Mouse (Mus musculus) testis, postnatal 14 days (tissue): ENCODE measurements around the gene Cited4.
A peak's percentile ranks its signal among the peaks of the same experiment; 100 is the strongest.

Experiments used
- DNase-seq: peaks from one replicate; pipeline ENCODE4 v3.0.0; 2021; ENCODE audit warnings: low spot score

Gene Cited4

DNA sequence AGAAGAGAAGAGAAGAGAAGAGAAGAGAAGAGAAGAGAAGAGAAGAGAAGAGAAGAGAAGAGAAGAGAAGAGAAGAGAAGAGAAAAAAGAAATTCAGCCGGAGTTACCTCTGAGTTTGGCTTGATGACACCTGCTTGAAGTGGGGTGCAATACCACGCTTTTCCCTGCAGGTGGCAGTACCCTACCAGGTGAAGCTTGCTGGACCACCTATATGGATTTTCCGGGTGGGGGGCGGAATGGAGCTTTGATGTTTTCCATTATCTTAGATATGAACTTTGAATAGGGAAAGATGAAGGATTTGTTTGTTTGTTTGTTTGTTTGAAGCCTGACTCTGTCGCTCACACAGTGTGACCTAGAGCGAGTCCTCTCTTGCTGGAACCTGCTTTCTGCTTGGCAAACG is 14.6 kb downstream of the Cited4 start:
- DNase-seq, result peak; percentile 59

DNA sequence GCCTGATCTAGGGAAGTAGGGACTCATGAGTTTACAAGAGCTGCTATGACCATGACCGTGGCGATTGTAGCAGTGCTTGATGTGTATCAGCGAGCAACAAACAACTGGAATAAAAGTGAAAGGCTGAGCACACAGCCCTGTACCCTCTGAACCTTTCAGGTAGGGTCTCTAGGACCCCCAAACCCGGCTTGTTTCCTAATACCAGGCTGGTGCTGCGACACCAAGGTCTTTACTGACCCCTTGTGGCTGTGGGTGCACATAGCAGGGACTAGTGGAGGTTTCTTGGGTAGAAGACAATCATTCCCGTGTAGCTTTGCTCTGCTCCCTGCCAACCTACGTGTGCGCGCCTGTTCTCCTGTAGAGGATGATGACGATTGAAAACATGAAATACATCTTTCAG is 15.8 kb downstream of the Cited4 start:
- peak; percentile 67 for DNase-seq

DNA sequence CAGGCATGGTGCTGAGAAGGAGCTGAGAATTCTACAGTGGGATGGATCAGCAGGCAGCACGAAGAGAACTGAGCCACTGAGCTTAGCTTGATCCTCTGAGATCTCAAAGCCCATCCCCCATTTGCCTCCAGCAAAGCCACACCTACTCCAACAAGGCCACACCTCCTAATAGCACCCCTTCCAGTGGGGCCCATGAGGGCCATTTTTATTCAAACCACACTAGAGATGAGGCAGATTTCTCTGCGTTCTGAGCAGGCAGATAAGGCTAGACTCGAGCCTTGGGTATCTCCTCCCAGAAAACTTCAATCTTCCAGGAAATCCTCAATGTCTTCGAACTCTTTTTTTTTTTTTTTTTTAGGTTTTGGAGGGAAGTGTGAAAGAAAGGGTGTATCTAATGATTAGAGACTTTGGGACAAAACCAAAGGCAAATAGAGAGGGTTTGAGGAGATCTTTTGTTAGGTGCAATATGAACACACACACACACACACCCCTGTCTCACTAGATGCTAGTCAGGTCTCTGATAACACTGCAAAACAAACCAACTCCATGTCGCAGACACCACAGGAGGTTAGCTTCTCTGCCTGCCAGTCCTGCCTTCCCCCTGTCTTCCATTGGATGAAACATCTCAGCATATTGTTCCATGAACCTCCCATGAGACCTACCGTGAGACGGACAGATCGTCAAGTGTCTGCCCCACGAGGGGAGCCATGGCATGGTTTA is 17.1 kb downstream of the Cited4 start:
- no peak for DNase-seq

DNA sequence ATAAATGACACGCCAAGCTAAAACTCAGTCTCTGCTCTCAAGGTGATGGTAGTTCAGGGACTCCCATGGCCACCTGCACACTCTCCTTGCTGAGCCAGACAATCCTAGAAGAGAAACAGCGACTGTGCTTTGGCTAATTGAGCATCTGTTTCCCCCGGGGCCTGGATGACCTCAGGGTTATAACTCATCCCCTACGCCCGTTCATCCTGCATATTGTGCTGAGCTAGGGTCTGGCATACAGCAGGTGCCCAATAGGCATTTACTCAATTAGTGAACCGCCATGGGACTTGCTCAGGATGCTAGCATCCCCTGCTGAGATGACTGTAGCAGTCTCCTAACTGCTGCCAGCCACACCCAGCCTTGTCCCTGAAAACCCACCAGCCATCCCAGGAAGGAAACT is 20.9 kb downstream of the Cited4 start:
- no peak for DNase-seq

DNA sequence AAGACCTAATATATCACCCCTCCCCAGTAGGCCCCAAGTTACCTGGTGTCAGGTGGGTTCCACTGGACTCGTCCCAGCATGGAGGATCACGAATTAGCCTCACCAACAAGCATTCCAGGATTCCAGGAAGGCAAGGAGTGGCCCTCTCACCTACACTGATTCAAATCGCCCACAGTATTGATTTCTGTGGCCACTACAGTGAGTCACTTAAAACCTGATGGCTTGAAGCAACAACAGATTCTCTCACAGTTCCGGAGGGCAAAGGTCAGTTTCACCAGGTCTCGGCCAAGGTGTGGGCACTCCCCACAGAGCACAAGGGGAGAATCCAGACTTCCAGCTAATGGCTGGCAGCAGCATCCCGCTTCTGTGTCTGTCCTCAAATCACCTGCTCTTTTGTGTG is 22.9 kb downstream of the Cited4 start:
- DNase-seq, result no peak

DNA sequence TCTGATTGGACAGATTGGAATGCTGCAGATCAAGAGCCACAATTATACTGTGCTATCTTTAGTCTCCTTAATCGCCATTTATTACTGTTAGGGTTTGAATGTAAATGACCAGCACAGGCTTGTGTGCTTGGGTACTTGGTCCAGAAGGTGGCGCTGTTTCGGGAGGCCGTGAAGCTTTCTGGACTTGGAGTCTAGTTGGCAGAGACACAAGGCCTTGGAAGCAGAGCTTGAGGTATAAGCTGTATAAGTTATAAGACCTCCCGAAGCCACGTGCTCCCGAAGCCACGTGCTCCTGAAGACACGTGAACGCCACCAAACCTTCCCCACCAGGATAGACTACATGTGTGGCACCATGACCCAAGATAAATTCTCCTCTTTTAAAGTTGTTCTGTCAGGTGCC is 26.3 kb downstream of the Cited4 start:
- peak; percentile 38 for DNase-seq

DNA sequence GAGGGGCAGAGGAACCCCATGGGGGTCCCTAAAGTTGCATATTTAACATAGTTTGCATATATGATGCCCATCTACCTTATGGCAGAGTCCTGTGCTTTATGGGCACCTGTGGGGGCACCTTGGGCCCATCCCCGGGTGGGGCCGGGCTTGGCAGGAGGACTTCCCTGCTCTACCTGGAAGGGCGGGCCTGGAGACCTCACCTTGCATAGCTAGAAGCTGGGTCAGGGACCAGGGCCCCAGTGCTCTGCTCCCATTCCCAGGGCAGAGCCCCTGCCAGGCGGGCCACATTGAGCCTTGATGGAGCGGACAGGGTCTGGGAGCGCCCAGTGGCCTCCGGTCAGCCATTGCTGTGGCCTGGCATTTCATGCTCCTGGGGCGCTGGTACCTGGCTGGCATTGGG is 31.0 kb downstream of the Cited4 start:
- DNase-seq, result no peak

DNA sequence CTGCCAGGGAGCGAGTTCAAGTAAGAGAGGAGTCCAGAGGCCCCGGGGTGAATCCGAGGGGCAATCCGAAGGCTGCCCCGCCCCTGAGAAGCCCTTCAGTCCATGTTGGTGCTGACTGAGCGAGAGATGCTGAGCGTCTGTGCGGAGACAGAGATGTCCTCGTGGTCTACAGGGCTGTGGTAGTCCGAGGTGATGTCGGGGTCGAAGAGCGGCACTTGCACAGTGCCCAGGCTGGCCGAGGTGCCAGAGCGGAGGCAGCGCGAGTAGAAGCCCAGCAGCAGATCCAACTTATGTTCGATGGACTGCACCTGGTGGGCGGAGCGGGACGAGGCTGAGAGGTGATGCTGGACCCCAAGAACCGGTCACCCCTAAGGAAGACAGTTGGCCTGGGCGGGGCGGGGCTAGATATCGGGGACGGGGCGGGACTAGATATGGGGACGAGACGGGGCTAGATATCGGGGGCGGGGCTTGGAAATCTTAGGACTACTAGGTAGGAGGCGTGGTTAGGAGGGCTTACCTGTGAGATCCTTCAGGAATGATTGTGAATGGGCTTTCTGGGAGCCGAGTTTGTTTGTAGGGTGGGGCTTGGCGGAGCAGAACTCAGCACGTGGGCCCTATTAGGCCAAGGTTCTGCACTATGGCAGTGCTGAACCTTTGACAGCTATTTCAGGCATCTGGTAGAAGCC is 31.6 kb downstream of the Cited4 start:
- DNase-seq, result no peak

DNA sequence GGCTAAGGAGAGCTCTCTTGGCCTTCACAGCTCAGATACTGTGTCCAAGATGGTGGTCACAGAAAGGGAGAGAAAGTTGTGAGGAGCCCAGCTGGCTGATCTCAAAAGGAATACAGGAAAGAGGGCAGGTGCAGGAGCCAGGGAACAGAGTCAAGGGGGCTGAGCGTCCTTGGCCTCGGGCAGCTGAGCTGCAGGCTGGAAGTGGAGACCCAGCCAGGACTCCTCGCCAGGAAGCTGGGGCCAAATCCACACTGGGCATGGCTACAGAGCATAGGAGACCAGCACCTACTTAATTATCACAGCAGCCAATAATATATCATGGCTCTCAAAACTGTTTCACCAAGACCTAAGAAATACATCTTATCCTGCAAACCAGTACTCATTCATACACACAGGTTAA is 34.8 kb downstream of the Cited4 start:
- no peak for DNase-seq

DNA sequence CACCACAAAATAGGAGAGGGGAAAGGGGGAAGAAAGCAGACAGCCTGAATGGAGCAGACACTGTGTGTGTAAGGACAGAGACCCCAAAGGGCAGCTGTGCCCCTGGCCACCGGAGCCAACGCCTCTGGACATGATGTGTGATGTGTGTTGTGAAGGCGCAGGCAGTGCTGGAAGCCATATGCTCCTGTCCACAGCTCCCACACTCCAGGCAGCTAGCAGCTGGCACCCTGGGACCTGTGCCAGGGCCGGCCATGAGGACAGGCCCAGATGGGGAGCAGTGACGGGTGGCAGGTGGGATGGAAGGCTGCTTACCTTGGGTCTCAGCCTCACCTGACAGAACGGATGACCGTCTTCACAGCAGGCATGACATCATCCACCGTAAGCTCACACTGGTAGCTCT is 35.7 kb downstream of the Cited4 start:
- no peak for DNase-seq

DNA sequence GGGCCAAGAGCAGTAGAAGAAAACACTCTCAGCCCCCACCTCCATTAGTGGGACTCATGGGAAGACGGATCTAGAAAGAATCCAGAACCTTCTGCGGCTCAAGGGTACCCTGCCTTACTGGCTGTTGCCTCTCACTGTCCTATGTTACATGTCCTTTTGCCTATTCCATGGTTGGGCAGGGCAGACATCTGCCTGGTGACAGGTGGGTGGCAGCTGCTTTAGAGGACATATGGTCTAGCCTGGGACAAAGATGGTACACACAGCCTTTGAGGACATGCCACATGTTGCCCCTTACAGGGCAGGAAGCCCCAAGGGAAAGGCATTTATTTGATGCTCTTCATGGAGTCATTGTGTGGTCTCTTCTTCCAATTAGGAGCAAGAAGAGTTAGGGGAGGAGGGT is 36.1 kb downstream of the Cited4 start:
- DNase-seq, result no peak

DNA sequence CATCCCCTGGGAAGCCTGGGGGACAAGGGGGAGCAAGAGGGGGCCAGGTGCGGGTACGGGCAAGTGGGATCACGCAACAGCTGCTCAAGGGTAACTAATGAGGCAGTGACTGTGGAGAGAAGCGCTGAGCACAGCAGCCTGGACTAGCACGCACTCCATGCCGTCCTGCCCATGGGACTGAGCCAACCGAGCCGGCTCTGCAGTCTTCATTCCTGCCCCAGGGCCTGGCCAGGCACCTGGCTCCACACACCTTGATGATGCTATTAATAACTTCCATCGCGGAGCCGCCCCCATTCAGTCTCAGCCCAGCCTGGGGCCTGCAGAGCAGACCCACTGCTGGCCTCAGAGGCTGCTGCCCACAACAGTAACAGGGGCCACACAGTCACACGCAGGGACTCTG is 45.9 kb downstream of the Cited4 start:
- DNase-seq, result no peak

DNA sequence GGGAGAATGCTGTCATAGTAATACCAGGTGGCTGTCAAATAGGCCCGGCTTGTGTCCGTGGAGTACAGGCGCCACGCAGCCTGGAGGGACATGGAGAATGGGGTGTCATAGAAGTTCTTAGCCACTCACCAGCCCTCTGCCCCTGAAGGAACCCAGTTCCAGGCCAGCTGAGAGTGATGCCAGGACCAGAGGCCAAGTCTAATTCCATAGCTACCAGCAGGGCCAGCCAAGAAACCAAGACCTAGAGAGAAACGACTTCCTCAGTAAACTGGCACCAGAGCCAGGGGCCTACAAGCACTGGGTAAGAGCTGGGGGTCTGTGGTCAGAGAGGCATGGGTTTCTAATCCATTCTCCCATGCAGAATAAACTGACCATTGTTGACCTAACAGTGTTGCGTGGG is 46.6 kb downstream of the Cited4 start:
- no peak for DNase-seq

DNA sequence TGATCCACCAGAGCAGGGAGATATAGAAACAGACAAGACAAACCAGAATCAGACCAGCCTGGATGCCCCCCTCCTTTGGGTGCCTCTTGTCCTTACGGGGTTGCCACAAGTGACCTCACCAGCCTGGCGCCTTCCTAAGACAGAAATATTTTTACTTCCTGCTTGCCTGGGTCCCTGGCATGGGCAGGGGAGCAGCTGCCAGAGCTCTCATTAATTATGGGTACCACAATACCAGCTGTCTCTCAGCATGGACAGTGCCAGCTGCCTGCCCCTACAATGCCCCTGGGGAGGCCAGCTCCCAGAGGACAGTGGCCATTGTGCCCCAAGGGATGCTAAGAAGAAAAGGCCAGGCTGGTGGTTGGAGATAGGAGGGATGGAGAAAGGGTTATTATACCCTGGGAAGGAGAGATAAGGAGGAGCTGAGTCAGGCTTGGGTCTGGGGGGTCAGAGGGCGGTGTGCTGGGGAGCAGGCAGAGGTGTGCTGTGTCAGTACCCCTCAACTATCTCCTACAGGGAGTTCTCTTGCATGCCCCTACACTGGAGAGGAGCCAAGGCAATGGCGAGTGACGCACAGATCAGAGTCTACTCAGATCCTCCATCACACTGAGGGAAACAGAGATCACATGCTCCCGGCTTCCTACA is 47.6 kb downstream of the Cited4 start:
- no peak for DNase-seq

DNA sequence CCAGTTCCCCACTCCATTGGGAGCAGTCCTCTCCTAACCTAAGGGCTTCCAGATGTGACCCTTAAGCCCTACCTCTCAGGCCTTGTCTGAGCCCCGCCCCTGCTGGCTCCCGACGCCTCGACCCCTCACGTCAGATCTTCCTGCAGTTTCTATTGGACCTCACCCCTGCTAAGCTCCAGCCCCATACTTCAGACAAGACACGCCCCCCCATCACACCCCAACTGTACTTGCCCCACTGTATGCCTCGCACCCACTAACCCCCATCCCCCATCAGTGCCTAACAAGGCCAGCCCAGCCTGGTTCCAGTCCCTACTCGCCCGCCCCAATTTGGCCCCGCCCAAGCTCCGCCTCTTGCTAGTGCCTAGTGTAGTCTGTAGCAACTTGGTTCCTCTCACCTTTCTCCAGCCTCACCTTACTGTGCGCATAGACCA is 49.8 kb downstream of the Cited4 start:
- no peak for DNase-seq

DNA sequence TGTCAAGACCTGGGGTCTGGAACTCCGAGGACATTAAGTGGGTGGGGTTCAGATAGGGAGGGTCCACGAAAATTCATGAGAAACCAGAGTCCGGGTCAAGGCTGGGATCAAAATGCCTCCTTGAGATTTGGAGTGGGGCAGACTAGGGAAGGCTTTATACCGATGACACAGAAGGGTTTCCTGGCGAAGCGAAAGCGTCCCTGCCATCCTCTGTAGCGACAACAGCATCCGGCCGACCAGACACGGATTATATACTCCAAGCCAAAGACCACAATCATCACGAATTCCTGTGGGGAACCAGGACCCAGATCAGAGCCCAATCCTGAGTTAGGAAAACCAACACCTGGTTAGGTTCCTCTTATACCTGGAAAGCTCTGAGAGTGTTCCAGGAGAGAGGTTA is 50.4 kb downstream of the Cited4 start:
- no peak for DNase-seq
